Mouse (Mus musculus) MEL (cell line): ENCODE measurements around the gene Gast. TPM values are rescaled to one million over a fixed set of nuclear protein-coding genes. Genes with fewer than 3 reads are reported as not detected.

ENCODE experiments used
- DNase-seq: peaks from one replicate; pipeline ENCODE4 v3.0.0; 2011; ENCODE audit warnings: low read depth, low spot score
- H3K27ac ChIP-seq: 2 replicates; pipeline ENCODE4 v1.5.1; 2012; ENCODE audit warnings: low read depth, mild to moderate bottlenecking, control low read depth, low read length, moderate library complexity; ENCODE audit not compliant: control insufficient read depth
- H3K27me3 ChIP-seq, 2 experiments: fragments of 150-350 bp in 1 of 2; sonication (generic) in 1 of 2; 2 replicates each; pipeline ENCODE4 v1.6.1; 2012; ENCODE audit warnings: low read length in 2 of 2, mild to moderate bottlenecking in 2 of 2, improper control_type of control experiment in 1 of 2, moderate library complexity in 1 of 2; ENCODE audit not compliant: insufficient read depth in 2 of 2, control insufficient read depth in 1 of 2
- H3K36me3 ChIP-seq, 2 experiments: 2 replicates each; pipeline ENCODE4 v1.6.1; 2012 to 2014; ENCODE audit warnings: low read length in 2 of 2, improper control_type of control experiment in 1 of 2, inconsistent platforms in 1 of 2, mild to moderate bottlenecking in 1 of 2; ENCODE audit not compliant: insufficient read depth in 2 of 2, control insufficient read depth in 1 of 2
- H3K4me1 ChIP-seq, 2 experiments: fragments of 150-350 bp in 1 of 2; sonication (generic) in 1 of 2; 2 replicates each; pipeline ENCODE4 v1.6.1; 2012; ENCODE audit warnings: low read length in 2 of 2, improper control_type of control experiment in 1 of 2, mild to moderate bottlenecking in 1 of 2; ENCODE audit not compliant: insufficient read depth in 2 of 2, control insufficient read depth in 1 of 2
- H3K4me3 ChIP-seq, 2 experiments: fragments of 150-350 bp in 1 of 2; sonication (generic) in 1 of 2; 2 replicates each; pipeline ENCODE4 v1.5.1; 2012; ENCODE audit warnings: low read depth in 2 of 2, low read length in 2 of 2, mild to moderate bottlenecking in 2 of 2, moderate library complexity in 2 of 2, control low read depth in 1 of 2, improper control_type of control experiment in 1 of 2; ENCODE audit not compliant: control insufficient read depth in 1 of 2, insufficient read depth in 1 of 2
- H3K79me2 ChIP-seq: 2 replicates; pipeline ENCODE4 v1.6.1; 2012; ENCODE audit warnings: mild to moderate bottlenecking, low read length, moderate library complexity; ENCODE audit not compliant: control insufficient read depth, poor library complexity, insufficient read depth
- H3K9ac ChIP-seq: 2 replicates; pipeline ENCODE4 v1.6.1; 2012; ENCODE audit warnings: low read depth, mild to moderate bottlenecking, control low read depth, low read length, moderate library complexity; ENCODE audit not compliant: control insufficient read depth, poor library complexity, severe bottlenecking
- H3K9me3 ChIP-seq: fragments of 150-350 bp; sonication (generic); replicated peaks from 2 replicates; pipeline ENCODE4 v1.6.1; 2012; ENCODE audit warnings: mild to moderate bottlenecking, low read length, improper control_type of control experiment, moderate library complexity; ENCODE audit not compliant: insufficient read depth
- BHLHE40 ChIP-seq: IDR thresholded peaks from 2 replicates; pipeline ENCODE4 v1.6.1; 2012; ENCODE audit warnings: low read depth, mild to moderate bottlenecking, inconsistent platforms, low read length, improper control_type of control experiment, borderline replicate concordance
- ELF1 ChIP-seq: IDR thresholded peaks from 2 replicates; pipeline ENCODE4 v1.6.1; 2014; ENCODE audit warnings: low read depth, mild to moderate bottlenecking, inconsistent platforms, low read length, improper control_type of control experiment, moderate library complexity
- GABPA ChIP-seq: IDR thresholded peaks from 2 replicates; pipeline ENCODE4 v1.6.1; 2012; ENCODE audit warnings: low read depth, mild to moderate bottlenecking, inconsistent platforms, low read length, improper control_type of control experiment, moderate library complexity
- JUND ChIP-seq: IDR thresholded peaks from 2 replicates; pipeline ENCODE4 v1.6.1; 2011; ENCODE audit warnings: low read depth, mild to moderate bottlenecking, improper control_type of control experiment, low read length
- MAX ChIP-seq: IDR thresholded peaks from 2 replicates; pipeline ENCODE4 v1.6.1; 2011; ENCODE audit warnings: low read length, improper control_type of control experiment
- MYC ChIP-seq: IDR thresholded peaks from 2 replicates; pipeline ENCODE4 v1.6.1; 2011; ENCODE audit warnings: low read depth, mild to moderate bottlenecking, low read length, improper control_type of control experiment, moderate library complexity
- NELFE ChIP-seq: IDR thresholded peaks from 2 replicates; pipeline ENCODE4 v1.6.1; 2011; ENCODE audit warnings: low read depth, low read length, improper control_type of control experiment
- NRF1 ChIP-seq: IDR thresholded peaks from 2 replicates; pipeline ENCODE4 v1.6.1; 2014; ENCODE audit warnings: low read depth, mild to moderate bottlenecking, inconsistent platforms, low read length, improper control_type of control experiment, moderate library complexity; ENCODE audit not compliant: poor library complexity, insufficient read depth, severe bottlenecking
- RCOR1 ChIP-seq: IDR thresholded peaks from 2 replicates; pipeline ENCODE4 v1.6.1; 2012; ENCODE audit warnings: low read depth, mild to moderate bottlenecking, inconsistent platforms, low read length, improper control_type of control experiment
- SMC3 ChIP-seq: IDR thresholded peaks from 2 replicates; pipeline ENCODE4 v1.6.1; 2011; ENCODE audit warnings: low read depth, low read length, improper control_type of control experiment
- TAL1 ChIP-seq: IDR thresholded peaks from 2 replicates; pipeline ENCODE4 v1.6.1; 2012; ENCODE audit warnings: mild to moderate bottlenecking, inconsistent platforms, low read length, moderate library complexity, mixed read lengths
- TBP ChIP-seq: IDR thresholded peaks from 2 replicates; pipeline ENCODE4 v1.8.0; 2011; ENCODE audit warnings: low read depth, low read length, improper control_type of control experiment
- USF1 ChIP-seq: IDR thresholded peaks from 2 replicates; pipeline ENCODE4 v1.6.1; 2014; ENCODE audit warnings: low read depth, mild to moderate bottlenecking, inconsistent platforms, low read length, improper control_type of control experiment, moderate library complexity
- ZC3H11A ChIP-seq: IDR thresholded peaks from 2 replicates; pipeline ENCODE4 v1.6.1; 2012; ENCODE audit warnings: low read depth, mild to moderate bottlenecking, inconsistent platforms, low read length, improper control_type of control experiment
- ZKSCAN1 ChIP-seq: IDR thresholded peaks from 2 replicates; pipeline ENCODE4 v1.6.1; 2012; ENCODE audit warnings: low read depth, mild to moderate bottlenecking, inconsistent platforms, low read length, improper control_type of control experiment, moderate library complexity
- ZMIZ1 ChIP-seq: IDR thresholded peaks from 2 replicates; pipeline ENCODE4 v1.6.1; 2012; ENCODE audit warnings: low read depth, mild to moderate bottlenecking, inconsistent platforms, low read length, improper control_type of control experiment, moderate library complexity
- polyA plus RNA-seq, 2 experiments: library from polyadenylated mRNA; stranded (reverse) in 1 of 2; unstranded in 1 of 2; fragments of >175 nt in 1 of 2; fragments of >200 nt in 1 of 2; gene quantifications; 2 replicates each; pipeline versions ENCODE4 v1.2.1 to v1.2.4; 2012; ENCODE audit warnings: low replicate concordance in 2 of 2, low read depth in 1 of 2; ENCODE audit not compliant: insufficient read length in 2 of 2, insufficient read depth in 1 of 2, missing spikeins in 1 of 2
- total RNA-seq: library from RNA; depleted of rRNA; stranded (reverse); fragments of 300-350 nt; gene quantifications from 2 replicates; pipeline ENCODE4 v1.2.3, GENCODE M21; 2012

The Gast gene
- total and polyA plus RNA-seq, 3 experiments, result not detected

- H3K9ac ChIP-seq, result no peak overlapping the region
- no peak for TF ChIP-seq NELFE
- TF ChIP-seq MAX, result no peak
- TF ChIP-seq JUND, result no peak
- TF ChIP-seq NRF1, result no peak
- no peak for TF ChIP-seq ZMIZ1
- no peak for TF ChIP-seq USF1
- TF ChIP-seq RCOR1, result no peak
- TF ChIP-seq GABPA, result no peak
- TF ChIP-seq ZC3H11A, result no peak
- no peak for TF ChIP-seq ELF1
- TF ChIP-seq TBP, result no peak
- TF ChIP-seq SMC3, result no peak
- TF ChIP-seq BHLHE40, result no peak
- TF ChIP-seq MYC, result no peak
- peak; percentile 26 for DNase-seq
Observed at GRCm38 (mm10) chr11:100369145-100369544, 34.9 kb downstream of the Gast start.

GRCm38 (mm10) chr11:100369822-100370221 is 35.6 kb downstream of the Gast start:
- H3K27ac ChIP-seq, result no peak overlapping the region
- no peaks in the 10 kb centered on the region for H3K79me2 ChIP-seq
- no peaks in the 10 kb centered on the region; a peak in 2 of 4 replicates for H3K27me3 ChIP-seq
- H3K4me1 ChIP-seq, result no peaks in the 10 kb centered on the region
- no peaks in the 10 kb centered on the region for H3K36me3 ChIP-seq
- H3K9ac ChIP-seq, result no peak overlapping the region
- no peak for TF ChIP-seq BHLHE40
- no peak for TF ChIP-seq ZKSCAN1
- TF ChIP-seq TAL1, result no peak
- no peak for TF ChIP-seq USF1
- no peaks in the 10 kb centered on the region for H3K9me3 ChIP-seq
- H3K4me3 ChIP-seq, result no peak overlapping the region
- DNase-seq, result no peak

More at GRCm38 (mm10) chr11:100369145-100369544, 34.9 kb downstream of the Gast start:
- no peaks in the 10 kb centered on the region for H3K79me2 ChIP-seq
- no peaks in the 10 kb centered on the region for H3K9me3 ChIP-seq
- H3K36me3 ChIP-seq, result no peaks in the 10 kb centered on the region
- no peak overlapping the region for H3K4me3 ChIP-seq
- no peaks in the 10 kb centered on the region; a peak in 2 of 4 replicates for H3K27me3 ChIP-seq
- H3K27ac ChIP-seq, result no peak overlapping the region
- H3K4me1 ChIP-seq, result no peaks in the 10 kb centered on the region
